Mouse (Mus musculus) bone marrow macrophage, adult 2 months (primary cell): ENCODE results near the gene Pdzd2. TPM values are rescaled to one million over a fixed set of nuclear protein-coding genes. Genes with fewer than 3 reads are reported as not detected.

ENCODE experiments used
- H3K27ac ChIP-seq: 2 replicates; pipeline ENCODE4 v1.5.1; 2012; ENCODE audit warnings: low read depth, low read length; ENCODE audit not compliant: insufficient read depth
- H3K4me1 ChIP-seq: 2 replicates; pipeline ENCODE4 v1.6.1; 2012; ENCODE audit warnings: low read length; ENCODE audit not compliant: control insufficient read depth, insufficient read depth
- H3K4me3 ChIP-seq: 2 replicates; pipeline ENCODE4 v1.5.1; 2012; ENCODE audit warnings: mild to moderate bottlenecking, low read length, moderate library complexity; ENCODE audit not compliant: insufficient read depth
- CTCF ChIP-seq: IDR thresholded peaks from 2 replicates; pipeline ENCODE4 v1.5.1; 2012; ENCODE audit warnings: low read depth, mild to moderate bottlenecking, low read length, moderate library complexity
- POLR2A ChIP-seq: IDR thresholded peaks from 2 replicates; pipeline ENCODE4 v1.6.1; 2012; ENCODE audit warnings: mild to moderate bottlenecking, low read depth, low read length, borderline replicate concordance
- polyA plus RNA-seq: library from polyadenylated mRNA; stranded (reverse); fragments of >200 nt; gene quantifications from 2 replicates; pipeline ENCODE4 v1.2.4, GENCODE M21; 2012; ENCODE audit not compliant: missing spikeins, insufficient read depth, insufficient read length

The Pdzd2 gene
- polyA plus RNA-seq, 1 experiment, result not detected

DNA sequence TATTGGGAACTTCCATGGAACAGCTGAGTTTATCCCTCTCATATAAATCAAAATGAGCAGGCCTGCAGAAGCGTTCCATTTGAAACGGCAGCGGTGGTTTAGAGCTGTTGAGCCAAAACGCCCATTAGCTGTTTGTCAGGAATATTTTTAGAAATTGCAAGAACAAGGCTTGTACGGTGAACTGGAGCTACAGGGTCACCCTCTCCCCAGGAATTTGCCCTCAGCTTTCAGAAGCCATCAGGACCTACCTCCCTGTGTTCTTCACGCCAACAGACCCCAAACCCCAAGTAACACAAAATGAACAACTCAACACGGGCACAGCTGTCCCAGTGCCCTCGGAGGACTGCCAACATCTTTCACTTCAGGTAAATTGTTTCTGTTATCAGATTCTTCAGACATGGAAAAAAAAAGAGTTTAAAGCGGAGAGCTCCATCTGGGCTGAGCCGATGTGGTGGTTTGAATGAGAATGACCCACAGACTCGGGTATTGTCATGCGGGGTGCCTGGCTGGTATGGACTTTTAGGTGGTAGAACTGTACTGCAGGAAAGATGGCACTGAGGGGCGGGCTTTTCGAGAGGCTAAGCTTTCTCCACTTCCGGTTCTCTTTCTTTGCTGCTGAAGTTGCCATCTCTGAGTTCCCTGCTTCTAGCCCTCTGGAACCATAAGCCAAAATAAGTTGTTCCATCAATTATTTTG is 87.2 kb downstream of the Pdzd2 start:
- Histone ChIP-seq H3K27ac (no peak overlapping the region), H3K4me3 (no peak overlapping the region), H3K4me1 (no peaks in the 10 kb centered on the region)
- TF ChIP-seq POLR2A (no peak), CTCF (no peak)

DNA sequence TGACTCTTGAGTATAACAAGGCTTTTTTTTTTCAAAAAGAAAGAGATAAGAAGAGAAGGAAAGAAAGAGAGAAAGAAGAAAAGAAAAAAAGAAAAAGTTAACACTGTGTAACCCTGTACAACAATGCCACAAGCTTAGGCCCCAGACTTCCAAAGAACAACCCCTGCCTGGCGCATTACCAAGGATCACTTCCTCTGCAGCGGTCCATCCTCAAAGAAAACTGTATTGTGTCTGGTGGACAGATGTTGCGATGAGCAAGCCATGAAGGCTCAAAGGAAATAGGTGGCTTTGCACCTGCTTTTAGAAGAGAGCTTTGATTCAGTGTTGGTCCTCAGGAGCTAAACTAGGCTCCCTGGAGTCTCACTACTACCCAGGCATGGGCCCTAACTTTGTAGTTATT is 89.5 kb downstream of the Pdzd2 start:
- TF ChIP-seq CTCF (no peak), POLR2A (no peak)
- no peak overlapping the region for H3K27ac ChIP-seq
- no peak overlapping the region for H3K4me3 ChIP-seq
- no peaks in the 10 kb centered on the region for H3K4me1 ChIP-seq

DNA sequence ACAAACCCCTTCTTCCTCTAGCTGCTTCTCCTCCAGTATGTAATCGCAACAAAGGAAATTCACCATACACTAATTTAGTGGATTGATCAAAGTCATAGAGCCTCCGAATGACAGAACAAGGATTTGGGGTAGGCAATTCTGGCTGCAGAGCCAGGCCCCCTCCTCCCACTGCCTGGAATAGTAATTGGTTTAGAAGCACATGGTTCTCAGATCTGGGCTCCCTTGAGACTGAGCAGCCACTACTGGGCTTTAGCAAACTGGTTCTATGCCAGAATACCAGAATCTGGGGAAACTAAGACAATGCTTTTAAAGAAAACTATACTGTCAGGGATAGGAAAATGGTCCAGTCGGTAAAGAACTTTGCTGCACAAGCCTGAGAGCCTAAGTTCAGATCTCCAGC is 90.0 kb downstream of the Pdzd2 start:
- no peak overlapping the region for H3K27ac ChIP-seq
- no peak overlapping the region for H3K4me3 ChIP-seq
- no peaks in the 10 kb centered on the region for H3K4me1 ChIP-seq
- TF ChIP-seq CTCF (no peak), POLR2A (no peak)

DNA sequence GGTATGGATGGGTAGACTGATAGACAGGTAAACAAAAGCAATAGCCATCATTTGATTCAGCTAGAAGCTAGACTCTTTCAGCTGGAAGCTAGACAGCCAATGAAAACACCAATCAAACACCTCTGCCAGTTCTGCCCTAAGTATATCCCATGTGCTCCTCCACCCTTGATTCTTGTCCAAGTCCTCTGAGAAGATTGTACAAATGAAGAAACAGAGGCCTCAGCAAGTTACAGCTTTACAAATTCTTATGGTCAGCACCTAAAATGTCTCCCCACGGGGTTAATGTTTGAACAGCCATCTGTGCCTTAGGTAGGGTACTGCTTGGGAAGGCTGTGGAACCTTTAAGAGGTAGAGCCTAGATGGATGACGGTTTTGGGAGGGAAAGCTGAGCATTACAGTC is 90.6 kb downstream of the Pdzd2 start:
- no peak overlapping the region for H3K27ac ChIP-seq
- no peak overlapping the region for H3K4me3 ChIP-seq
- H3K4me1 ChIP-seq, result no peaks in the 10 kb centered on the region
- TF ChIP-seq CTCF, result no peak
- no peak for TF ChIP-seq POLR2A

DNA sequence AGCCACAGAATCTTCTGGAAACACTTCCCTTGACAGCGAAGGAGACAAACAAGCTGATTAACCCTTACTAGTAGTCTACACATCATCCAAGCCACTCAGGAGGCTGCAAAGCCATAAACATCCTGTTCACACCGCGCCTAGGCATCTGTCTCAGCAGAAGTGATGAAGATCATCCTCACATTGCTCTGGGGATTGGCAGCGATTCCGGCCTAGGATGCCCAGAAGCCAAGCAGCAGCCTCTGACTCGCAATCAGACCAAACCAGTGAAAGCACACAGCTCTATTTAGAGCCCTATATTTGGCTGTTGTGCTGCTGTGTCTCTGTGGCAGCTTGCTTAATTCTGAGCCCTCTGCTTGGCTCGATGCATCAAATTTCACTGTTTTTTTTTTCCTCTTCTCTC is 99.0 kb downstream of the Pdzd2 start:
- H3K4me3 ChIP-seq, result no peak overlapping the region
- TF ChIP-seq CTCF (no peak), POLR2A (no peak)
- H3K4me1 ChIP-seq, result no peaks in the 10 kb centered on the region
- H3K27ac ChIP-seq, result no peak overlapping the region

DNA sequence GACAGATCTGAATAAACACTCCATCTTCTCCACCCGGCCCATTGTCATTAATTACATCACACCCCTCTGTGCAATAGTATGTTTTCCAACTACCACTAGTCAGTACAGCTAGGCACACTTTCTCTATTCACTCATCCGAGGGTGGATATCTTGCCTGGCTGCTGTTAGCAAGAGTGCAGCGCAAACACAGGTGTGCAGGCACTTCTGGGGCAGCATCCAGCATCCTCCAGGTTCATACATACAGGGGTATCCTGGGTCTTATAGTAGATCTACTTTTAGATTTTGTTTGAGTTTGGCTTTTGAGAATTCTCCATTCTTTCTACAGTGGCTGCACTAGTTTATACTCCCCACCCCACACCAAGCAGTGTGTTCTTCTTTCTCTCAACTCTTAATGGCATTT is 99.9 kb downstream of the Pdzd2 start:
- Histone ChIP-seq H3K27ac (no peak overlapping the region), H3K4me1 (no peaks in the 10 kb centered on the region), H3K4me3 (no peak overlapping the region)
- TF ChIP-seq POLR2A (no peak), CTCF (no peak)

DNA sequence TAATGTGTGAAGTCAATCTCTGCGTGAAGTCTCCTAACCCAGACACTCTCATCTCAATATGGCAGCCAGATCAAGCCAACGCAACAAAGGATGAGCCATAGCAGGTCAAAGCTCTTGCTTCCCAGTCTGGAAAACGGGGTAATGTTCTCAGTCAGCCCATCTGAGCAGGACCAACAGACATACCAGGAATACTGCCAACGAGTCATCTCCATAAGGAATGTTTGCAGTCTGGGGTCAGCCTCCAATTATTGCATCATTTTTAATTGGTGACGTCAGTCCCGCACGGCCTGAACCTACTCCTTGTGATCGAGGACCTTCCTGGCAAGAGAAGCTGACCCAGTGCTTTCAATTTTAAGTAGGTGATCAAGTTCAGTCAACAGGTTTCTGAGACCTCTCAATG is 100.5 kb downstream of the Pdzd2 start:
- Histone ChIP-seq H3K4me1 (no peaks in the 10 kb centered on the region), H3K4me3 (no peak overlapping the region), H3K27ac (no peak overlapping the region)
- TF ChIP-seq POLR2A, result no peak
- TF ChIP-seq CTCF, result no peak

DNA sequence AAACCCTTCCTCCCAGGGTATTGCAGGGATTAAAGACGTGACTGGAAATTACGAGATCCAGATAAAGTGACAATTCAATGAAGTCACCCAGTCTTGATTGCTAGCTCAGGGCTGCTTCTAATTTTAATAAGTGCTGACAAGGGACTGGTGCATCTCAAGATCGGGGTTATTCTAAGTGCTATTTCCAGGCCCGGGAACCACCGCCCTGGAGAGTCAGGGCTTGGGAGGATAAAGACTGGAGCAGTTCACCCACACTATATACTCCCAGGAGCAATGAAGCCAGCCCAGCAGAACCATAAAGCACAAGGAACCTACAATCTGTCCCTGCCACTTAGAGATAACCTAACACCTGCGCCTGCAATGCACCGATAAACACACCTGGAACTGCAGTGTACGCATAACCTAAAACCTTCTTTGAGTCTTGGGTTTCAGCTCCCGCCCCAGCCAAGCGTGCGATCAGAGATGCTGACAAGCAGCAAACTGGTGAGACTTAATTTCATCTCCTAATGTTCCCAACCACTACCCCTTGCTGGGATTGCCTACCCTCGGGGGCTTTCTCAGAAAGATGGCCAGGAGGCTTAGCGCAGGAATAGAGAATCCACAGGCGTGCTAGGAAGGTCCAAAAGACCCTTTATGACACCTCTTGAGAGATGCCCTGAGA is 101.2 kb downstream of the Pdzd2 start:
- no peaks in the 10 kb centered on the region for H3K4me1 ChIP-seq
- TF ChIP-seq POLR2A, result no peak
- no peak for TF ChIP-seq CTCF
- H3K27ac ChIP-seq, result no peak overlapping the region
- H3K4me3 ChIP-seq, result no peak overlapping the region

DNA sequence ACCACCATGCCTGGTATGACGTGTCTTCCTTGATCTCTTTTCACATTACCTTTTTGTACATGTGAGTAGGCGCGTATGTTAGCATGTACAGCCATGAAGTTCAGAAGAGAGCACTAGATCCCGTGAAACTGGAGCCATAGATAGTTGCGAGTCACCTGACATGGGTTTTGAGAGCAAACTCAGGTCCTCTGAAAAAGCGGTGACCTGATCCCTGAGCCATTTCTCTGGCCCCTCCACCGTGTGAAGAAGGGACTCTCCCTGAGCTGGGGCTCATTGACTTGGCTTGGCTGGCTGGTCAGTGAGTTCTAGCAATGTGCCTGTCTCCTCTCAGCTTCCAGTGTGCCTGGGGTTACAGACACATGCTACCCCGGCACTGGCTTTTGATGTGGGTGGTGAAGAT is 102.2 kb downstream of the Pdzd2 start:
- H3K27ac ChIP-seq, result no peak overlapping the region
- TF ChIP-seq CTCF, result no peak
- TF ChIP-seq POLR2A, result no peak
- no peaks in the 10 kb centered on the region for H3K4me1 ChIP-seq
- no peak overlapping the region for H3K4me3 ChIP-seq

DNA sequence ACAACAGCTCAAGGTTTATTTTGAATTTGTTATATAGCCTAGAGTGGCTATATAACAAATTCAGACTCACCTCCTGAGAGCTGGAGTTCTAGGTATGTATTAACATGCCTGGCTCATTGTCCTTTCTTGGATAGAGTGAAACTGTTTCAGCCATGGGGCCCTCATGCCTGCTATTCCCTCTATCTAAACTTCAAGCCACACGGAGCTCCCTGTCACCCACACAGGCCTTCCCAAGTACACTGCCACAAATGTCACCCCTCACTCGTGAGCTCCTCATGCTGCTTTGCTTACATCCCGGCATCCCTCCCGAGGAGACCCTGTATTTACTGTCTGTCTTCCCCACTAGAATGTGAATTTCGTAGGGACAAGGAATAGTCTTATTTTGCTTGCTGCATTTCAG is 103.3 kb downstream of the Pdzd2 start:
- Histone ChIP-seq H3K4me1 (no peaks in the 10 kb centered on the region), H3K4me3 (no peak overlapping the region), H3K27ac (no peak overlapping the region)
- TF ChIP-seq POLR2A, result no peak
- TF ChIP-seq CTCF, result no peak

DNA sequence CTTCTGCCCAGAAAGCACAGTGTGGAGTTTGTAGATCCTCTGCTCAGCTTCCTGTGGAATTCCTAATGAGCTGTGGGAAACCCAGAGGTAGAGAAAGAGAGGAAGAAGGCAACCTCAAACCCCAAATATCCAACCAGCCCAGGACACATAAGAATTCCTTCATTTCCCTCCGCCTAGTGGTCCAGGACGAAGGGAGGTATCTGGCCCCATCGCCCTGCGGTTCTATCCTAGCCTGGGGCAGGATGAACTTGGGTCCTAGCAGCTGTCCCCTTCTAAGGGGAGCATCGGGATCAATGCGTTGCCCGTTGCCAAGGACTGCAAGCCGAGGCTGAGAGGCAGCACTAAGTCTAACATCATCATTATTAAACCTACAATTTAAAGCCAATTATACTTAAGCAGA is 104.8 kb downstream of the Pdzd2 start:
- TF ChIP-seq POLR2A, result no peak
- H3K4me3 ChIP-seq, result no peak overlapping the region
- no peak overlapping the region for H3K27ac ChIP-seq
- no peaks in the 10 kb centered on the region for H3K4me1 ChIP-seq
